Mouse (Mus musculus) testis, adult 2 months (tissue): Measurements from ENCODE around the gene Tnk2. TPM values are rescaled to one million over a fixed set of nuclear protein-coding genes. Genes with fewer than 3 reads are reported as not detected.
A peak's percentile ranks its signal among the peaks of the same experiment; 100 is the strongest.

Experiments used
- H3K27ac ChIP-seq: fragments of 200-500 bp; 2 replicates; pipeline ENCODE4 v1.5.1; 2012; ENCODE audit warnings: low read depth, low read length; ENCODE audit not compliant: control insufficient read depth, insufficient read depth
- H3K27me3 ChIP-seq: fragments of 200-500 bp; 2 replicates; pipeline ENCODE4 v1.6.1; 2012; ENCODE audit warnings: mild to moderate bottlenecking, low read length, moderate library complexity; ENCODE audit not compliant: control insufficient read depth, insufficient read depth
- H3K36me3 ChIP-seq: fragments of 200-500 bp; 2 replicates; pipeline ENCODE4 v1.6.1; 2012; ENCODE audit warnings: mild to moderate bottlenecking, low read length; ENCODE audit not compliant: control insufficient read depth, insufficient read depth
- H3K4me1 ChIP-seq: fragments of 200-500 bp; 2 replicates; pipeline ENCODE4 v1.6.1; 2012; ENCODE audit warnings: low read length; ENCODE audit not compliant: control insufficient read depth, insufficient read depth
- H3K4me3 ChIP-seq: fragments of 200-500 bp; 2 replicates; pipeline ENCODE4 v1.5.1; 2012; ENCODE audit warnings: low read depth, mild to moderate bottlenecking, low read length, moderate library complexity, mixed read lengths; ENCODE audit not compliant: control insufficient read depth
- CTCF ChIP-seq: fragments of 200-500 bp; IDR thresholded peaks from 2 replicates; pipeline ENCODE4 v1.5.1; 2012; ENCODE audit warnings: low read depth, mild to moderate bottlenecking, inconsistent platforms, low read length, moderate library complexity; ENCODE audit not compliant: control insufficient read depth, insufficient read depth, insufficient replicate concordance
- POLR2A ChIP-seq: fragments of 200-500 bp; IDR thresholded peaks from 2 replicates; pipeline ENCODE4 v1.6.1; 2012; ENCODE audit warnings: low read depth, mild to moderate bottlenecking, inconsistent platforms, low read length, moderate library complexity; ENCODE audit not compliant: control insufficient read depth
- polyA plus RNA-seq: library from polyadenylated mRNA; depleted of rRNA; stranded (reverse); fragments of >200 nt; gene quantifications from 2 replicates; pipeline ENCODE4 v1.2.3, GENCODE M21; 2012

The Tnk2 gene
- polyA plus RNA-seq, 1 experiment: 21.4 TPM

DNA sequence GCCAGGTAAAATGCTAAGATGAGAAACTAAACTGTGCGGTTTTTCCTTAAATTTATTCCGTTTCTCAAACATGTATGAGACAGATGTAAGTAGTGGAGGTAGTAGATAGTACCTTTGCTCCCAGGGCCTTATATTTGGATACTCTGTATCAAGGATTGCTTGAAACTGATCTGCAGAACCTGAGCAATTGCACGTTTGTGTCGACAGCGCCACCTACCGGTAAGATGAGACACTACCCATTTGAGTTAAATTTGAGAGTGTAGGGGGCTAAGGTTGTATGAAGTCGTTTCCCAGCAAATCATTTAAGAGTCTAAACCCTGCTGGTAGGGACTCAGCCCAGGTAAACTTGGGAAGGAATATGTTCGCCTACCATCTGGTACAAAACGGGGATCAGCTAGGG, 45.8 kb downstream of the Tnk2 start:
- H3K36me3 ChIP-seq: no peaks in the 10 kb centered on the region
- peaks cover 3% of the 10 kb centered on the region for H3K4me1 ChIP-seq
- H3K27ac ChIP-seq: no peak overlapping the region
- H3K27me3 ChIP-seq: no peaks in the 10 kb centered on the region
- H3K4me3 ChIP-seq: no peak overlapping the region
- TF ChIP-seq CTCF: peak; percentile 17; the same call in 1 of the 2 replicates
- TF ChIP-seq POLR2A: no peak

DNA sequence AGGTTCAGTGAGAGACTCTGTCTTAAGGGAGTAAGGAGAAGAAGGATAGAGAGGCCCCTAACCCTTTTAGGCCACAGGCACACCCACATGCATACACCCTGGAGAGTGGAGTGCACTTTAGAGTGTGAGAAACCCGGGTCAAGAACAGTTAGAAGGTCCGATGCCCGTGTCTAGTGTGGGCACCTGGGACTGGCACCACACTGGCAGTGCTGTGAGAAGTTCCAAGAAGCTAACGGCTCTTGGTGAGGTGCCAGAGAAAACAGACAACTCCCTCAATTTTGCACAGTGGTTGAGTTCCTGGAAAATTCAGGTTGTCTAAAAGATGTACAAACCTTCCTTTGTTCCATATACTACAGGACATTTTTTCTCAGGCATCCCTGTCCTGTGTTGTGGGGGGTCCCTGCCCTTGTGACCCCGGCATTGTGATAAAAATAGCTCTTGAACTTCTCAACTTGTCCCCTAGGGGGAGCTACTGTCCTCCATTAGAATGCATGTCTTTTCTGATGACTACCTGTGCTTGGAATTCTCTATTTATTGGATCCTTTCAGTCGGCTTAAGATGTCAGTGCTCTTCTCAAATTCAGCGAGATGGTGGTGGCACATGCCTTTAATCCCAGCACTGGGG, 53.3 kb downstream of the Tnk2 start:
- Histone ChIP-seq H3K27me3 (no peaks in the 10 kb centered on the region), H3K36me3 (no peaks in the 10 kb centered on the region), H3K4me3 (no peak overlapping the region), H3K27ac (no peak overlapping the region), H3K4me1 (no peaks in the 10 kb centered on the region; the same call in none of the 2 replicates)
- no peak for TF ChIP-seq POLR2A
- TF ChIP-seq CTCF: 0 out of 2 replicates have a peak, but pooled peaks have one; percentile 19

DNA sequence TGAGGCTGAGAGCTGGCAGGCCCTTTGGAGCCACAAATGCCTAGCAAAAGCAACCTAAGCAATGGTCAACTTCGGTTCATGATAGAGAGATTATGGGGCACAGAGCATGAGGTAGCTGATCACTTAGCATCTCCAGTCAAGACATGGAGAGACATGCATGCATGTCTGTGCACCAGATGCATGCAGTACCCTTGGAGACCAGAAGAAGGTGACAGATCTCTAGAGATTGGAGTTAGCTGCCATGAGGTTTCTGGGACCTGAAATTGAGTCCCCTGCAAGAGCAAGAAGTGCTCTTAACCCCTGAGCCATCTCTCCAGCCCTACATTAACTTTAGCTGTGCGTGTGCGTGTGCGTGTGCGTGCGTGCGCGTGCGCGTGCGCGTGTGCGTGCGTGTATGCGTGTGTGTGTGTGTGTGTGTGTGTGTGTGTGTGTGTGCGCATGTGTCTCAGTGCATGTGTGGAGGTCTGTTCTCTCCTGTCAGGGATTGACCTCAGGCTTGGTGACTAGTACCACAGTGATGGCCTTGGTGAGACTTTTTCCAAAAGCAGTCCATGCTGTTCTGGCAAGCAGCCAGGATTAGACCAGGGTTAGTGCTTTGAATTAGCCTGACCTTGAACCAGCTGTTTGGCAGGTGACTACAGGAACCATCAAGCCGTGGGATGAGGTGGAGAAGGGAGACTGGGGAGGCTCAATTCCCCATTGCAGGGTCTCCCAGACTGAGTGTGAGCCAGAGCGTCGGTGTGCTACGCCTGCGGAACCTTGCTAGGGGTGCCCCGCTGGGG, 54.2 kb downstream of the Tnk2 start:
- Histone ChIP-seq H3K27me3 (no peaks in the 10 kb centered on the region), H3K27ac (no peak overlapping the region), H3K36me3 (no peaks in the 10 kb centered on the region), H3K4me3 (no peak overlapping the region), H3K4me1 (no peaks in the 10 kb centered on the region; the same call in none of the 2 replicates)
- no peak for TF ChIP-seq POLR2A
- TF ChIP-seq CTCF: no peak

DNA sequence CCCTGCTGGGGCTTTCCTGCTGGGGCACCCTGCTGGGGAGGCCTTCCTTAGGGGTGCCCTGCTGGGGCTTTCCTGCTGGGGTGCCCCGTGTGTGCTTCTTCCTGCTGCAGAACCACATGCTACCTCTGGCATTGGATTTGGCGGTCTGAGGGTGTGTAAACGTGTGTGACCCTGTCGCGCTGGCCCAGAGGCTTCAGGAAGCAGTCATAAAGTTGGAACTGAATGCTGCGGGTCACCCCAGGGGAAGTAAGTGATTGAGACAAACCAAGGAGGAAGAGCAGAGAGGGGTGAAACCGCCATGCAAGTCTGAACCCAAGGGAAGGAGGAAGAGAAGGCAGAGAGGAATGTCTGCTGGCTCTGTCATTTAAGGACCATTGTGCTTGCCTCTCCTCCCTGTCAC, 54.9 kb downstream of the Tnk2 start:
- Histone ChIP-seq H3K27ac (no peak overlapping the region), H3K4me3 (no peak overlapping the region), H3K27me3 (no peaks in the 10 kb centered on the region), H3K4me1 (no peaks in the 10 kb centered on the region; the same call in none of the 2 replicates), H3K36me3 (no peaks in the 10 kb centered on the region)
- TF ChIP-seq POLR2A (no peak), CTCF (no peak)

DNA sequence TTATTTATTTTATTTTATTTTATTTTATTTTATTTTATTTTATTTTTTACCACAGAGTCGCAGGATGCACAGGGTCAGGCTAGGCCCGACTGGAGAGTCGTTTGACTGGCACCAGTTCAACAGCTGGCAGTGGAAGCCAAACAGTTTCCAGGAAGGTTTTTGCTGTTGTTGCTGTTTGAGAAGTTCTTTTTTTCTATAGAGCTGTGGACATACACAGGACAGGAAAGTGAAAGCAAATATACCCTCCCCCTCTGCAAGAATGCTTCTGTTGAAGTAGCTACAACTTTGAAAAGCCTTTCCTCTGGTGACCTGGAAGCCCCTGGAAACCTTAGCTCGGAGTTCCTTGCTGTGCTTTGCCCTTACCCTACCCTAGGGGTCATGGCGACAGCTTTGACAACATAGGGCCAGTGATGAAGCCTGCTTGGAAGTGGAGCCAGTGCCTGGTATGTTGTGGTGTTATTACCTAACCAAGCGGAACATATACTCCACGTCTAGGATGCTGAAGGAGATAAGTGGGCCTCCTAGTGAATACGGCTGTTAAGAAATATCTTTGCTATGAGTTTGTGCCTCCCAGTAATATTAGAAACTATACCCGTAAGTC, 59.7 kb downstream of the Tnk2 start:
- Histone ChIP-seq H3K27me3 (no peaks in the 10 kb centered on the region), H3K4me3 (no peak overlapping the region), H3K4me1 (no peaks in the 10 kb centered on the region; the same call in 1 of the 2 replicates), H3K36me3 (no peaks in the 10 kb centered on the region), H3K27ac (no peak overlapping the region)
- no peak for TF ChIP-seq CTCF
- TF ChIP-seq POLR2A: no peak

DNA sequence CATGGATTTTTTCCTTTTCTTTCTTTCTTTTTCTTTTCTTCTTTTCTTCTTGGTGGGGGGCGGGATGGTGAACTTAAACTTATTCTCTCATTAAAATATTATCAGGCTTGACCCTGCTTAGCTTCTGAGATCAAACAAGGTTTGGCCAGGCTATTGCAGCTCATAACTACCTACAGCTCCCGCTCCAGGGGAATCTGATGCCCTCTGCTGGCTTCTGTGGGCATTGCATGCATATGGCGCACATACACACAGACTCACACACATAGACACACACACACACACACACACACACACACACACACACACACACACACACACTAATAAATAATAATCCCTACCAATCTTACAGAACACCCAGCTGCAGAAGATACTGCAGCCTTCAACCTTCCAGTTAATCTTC, 61.9 kb downstream of the Tnk2 start:
- Histone ChIP-seq H3K27ac (no peak overlapping the region), H3K4me1 (no peaks in the 10 kb centered on the region), H3K27me3 (no peaks in the 10 kb centered on the region), H3K4me3 (no peak overlapping the region), H3K36me3 (no peaks in the 10 kb centered on the region)
- no peak for TF ChIP-seq POLR2A
- peak; percentile 65; the same call in 1 of the 2 replicates for TF ChIP-seq CTCF
